Mouse (Mus musculus): ENCODE data around the gene Klk8. TPM values are rescaled to one million over a fixed set of nuclear protein-coding genes. Genes with fewer than 3 reads are reported as not detected.

Klk8 gene
- polyA plus RNA-seq, 1 experiment from 2014 or later, result 7.6 TPM

GRCm38 (mm10) chr7:43851616-43852015, 54.2 kb downstream of the Klk8 start:
- Histone ChIP-seq H3K36me3 (ENCODE audit: control insufficient read depth, insufficient read depth, low read length) (no peaks in the 10 kb centered on the region), H3K4me3 (ENCODE audit: low read depth, low read length) (no peak overlapping the region), H3K4me2 (ENCODE audit: low read depth, low read length) (no peak overlapping the region), H3K4me1 (ENCODE audit: control insufficient read depth, insufficient read depth, low read length) (no peaks in the 10 kb centered on the region), H3K27ac (ENCODE audit: low read depth, low read length) (no peak overlapping the region), H3K9ac (replicated peaks; ENCODE audit: low read depth, low read length) (no peak overlapping the region), H3K9me3 (ENCODE audit: control insufficient read depth, low read length) (no peaks in the 10 kb centered on the region), H3K27me3 (ENCODE audit: control insufficient read depth, insufficient read depth, low read length) (no peaks in the 10 kb centered on the region)
- no peak for ATAC-seq (ENCODE audit: low read depth)
- WGBS, result 88% methylated on average over 6 of the region's 6 CpGs

Other genes starting within 250 kb of the Klk8 start
- 7.8 and 10.7 TPM in 2 replicates for gene Zfp658, start 235.3 kb upstream of the Klk8 start, polyA plus RNA-seq (2014; fragmentation: Nextera tagmentation; extraction: Ambion mirVana)
- 16.5 and 19.8 TPM in 2 replicates for gene Zfp719, start 218.0 kb upstream of the Klk8 start, polyA plus RNA-seq (2014; fragmentation: Nextera tagmentation; extraction: Ambion mirVana)
- gene Zfp819, start 190.4 kb upstream of the Klk8 start, polyA plus RNA-seq (2014; fragmentation: Nextera tagmentation; extraction: Ambion mirVana), result 0.24 and 0.44 TPM in 2 replicates
- gene Ceacam18, start 162.9 kb upstream of the Klk8 start, polyA plus RNA-seq (2014; fragmentation: Nextera tagmentation; extraction: Ambion mirVana), result 0.13 and 0.20 TPM in 2 replicates
- 0.15 and 0.33 TPM in 2 replicates for gene Siglece, start 137.4 kb upstream of the Klk8 start, polyA plus RNA-seq (2014; fragmentation: Nextera tagmentation; extraction: Ambion mirVana)
- 14.4 and 15.0 TPM in 2 replicates for gene Ctu1, start 125.6 kb upstream of the Klk8 start, polyA plus RNA-seq (2014; fragmentation: Nextera tagmentation; extraction: Ambion mirVana)
- not detected in 2 replicates for gene Klk14, start 107.2 kb upstream of the Klk8 start, polyA plus RNA-seq (2014; fragmentation: Nextera tagmentation; extraction: Ambion mirVana)
- gene Klk13, start 85.0 kb upstream of the Klk8 start, polyA plus RNA-seq (2014; fragmentation: Nextera tagmentation; extraction: Ambion mirVana), result 0.11 TPM in 1 of 2 replicates, not detected in the other
- gene Klk12, start 28.7 kb upstream of the Klk8 start, polyA plus RNA-seq (2014; fragmentation: Nextera tagmentation; extraction: Ambion mirVana), result not detected in 2 replicates
- not detected in 2 replicates for gene Klk11, start 23.0 kb upstream of the Klk8 start, polyA plus RNA-seq (2014; fragmentation: Nextera tagmentation; extraction: Ambion mirVana)
- not detected in 2 replicates for gene Klk10, start 16.5 kb upstream of the Klk8 start, polyA plus RNA-seq (2014; fragmentation: Nextera tagmentation; extraction: Ambion mirVana)
- gene Klk9, start 5.7 kb upstream of the Klk8 start, polyA plus RNA-seq (2014; fragmentation: Nextera tagmentation; extraction: Ambion mirVana), result not detected in 2 replicates
- not detected in 2 replicates for gene Klk7, start 13.7 kb downstream of the Klk8 start, polyA plus RNA-seq (2014; fragmentation: Nextera tagmentation; extraction: Ambion mirVana)
- gene Klk6, start 26.9 kb downstream of the Klk8 start, polyA plus RNA-seq (2014; fragmentation: Nextera tagmentation; extraction: Ambion mirVana), result not detected in 2 replicates
- gene Klk5, start 44.4 kb downstream of the Klk8 start, polyA plus RNA-seq (2014; fragmentation: Nextera tagmentation; extraction: Ambion mirVana), result not detected in 2 replicates
- gene Klk4, start 83.6 kb downstream of the Klk8 start, polyA plus RNA-seq (2014; fragmentation: Nextera tagmentation; extraction: Ambion mirVana), result 0.50 and 0.66 TPM in 2 replicates
- not detected in 2 replicates for gene Klk15, start 136.2 kb downstream of the Klk8 start, polyA plus RNA-seq (2014; fragmentation: Nextera tagmentation; extraction: Ambion mirVana)
- gene Klk1b8, start 153.1 kb downstream of the Klk8 start, polyA plus RNA-seq (2014; fragmentation: Nextera tagmentation; extraction: Ambion mirVana), result not detected in 2 replicates
- not detected in 2 replicates for gene Klk1b1, start 169.2 kb downstream of the Klk8 start, polyA plus RNA-seq (2014; fragmentation: Nextera tagmentation; extraction: Ambion mirVana)
- not detected in 2 replicates for gene Klk1b9, start 178.5 kb downstream of the Klk8 start, polyA plus RNA-seq (2014; fragmentation: Nextera tagmentation; extraction: Ambion mirVana)
- not detected in 2 replicates for gene Klk1b11, start 198.3 kb downstream of the Klk8 start, polyA plus RNA-seq (2014; fragmentation: Nextera tagmentation; extraction: Ambion mirVana)
- gene Klk1b26, start 214.6 kb downstream of the Klk8 start, polyA plus RNA-seq (2014; fragmentation: Nextera tagmentation; extraction: Ambion mirVana), result not detected in 2 replicates

Data from neural tube, embryonic 14.5 days (tissue).